Mouse (Mus musculus) liver, embryonic 16.5 days (tissue): ENCODE measurements around the gene Mical1. TPM values are rescaled to one million over a fixed set of nuclear protein-coding genes. Genes with fewer than 3 reads are reported as not detected.
A peak's percentile ranks its signal among the peaks of the same experiment; 100 is the strongest.
"Not testable (repeated sequence)": the region's sequence is repeated elsewhere in the genome, so short reads cannot be mapped to it uniquely, and the experiment has no call there.

Experiments
- ATAC-seq: fragments of 200-750 bp; cut with Nextera tagmentation; 2 replicates; pipeline ENCODE4 v1.8.0; 2017; ENCODE audit warnings: low read depth, mild to moderate bottlenecking, moderate number of reproducible peaks, moderate library complexity
- H3K27ac ChIP-seq: fragments of 300-500 bp; sonication (generic); 2 replicates; pipeline ENCODE4 v1.5.1; 2014; ENCODE audit warnings: mild to moderate bottlenecking, low read length
- H3K27me3 ChIP-seq: fragments of 300-500 bp; sonication (generic); 2 replicates; pipeline ENCODE4 v1.6.1; 2014; ENCODE audit warnings: low read depth, low read length, mixed read lengths; ENCODE audit not compliant: control insufficient read depth, insufficient read depth
- H3K36me3 ChIP-seq: fragments of 300-500 bp; sonication (generic); 2 replicates; pipeline ENCODE4 v1.6.1; 2014; ENCODE audit warnings: mild to moderate bottlenecking; ENCODE audit not compliant: control insufficient read depth, insufficient read depth
- H3K4me1 ChIP-seq: fragments of 300-500 bp; sonication (generic); 2 replicates; pipeline ENCODE4 v1.6.1; 2014; ENCODE audit warnings: low read depth, low read length, mixed read lengths; ENCODE audit not compliant: control insufficient read depth
- H3K4me2 ChIP-seq: fragments of 300-500 bp; sonication (generic); 2 replicates; pipeline ENCODE4 v1.6.1; 2014; ENCODE audit warnings: low read depth, low read length, mixed read lengths
- H3K4me3 ChIP-seq: fragments of 300-500 bp; sonication (generic); 2 replicates; pipeline ENCODE4 v1.5.1; 2014; ENCODE audit warnings: low read depth, mild to moderate bottlenecking, low read length
- H3K9ac ChIP-seq: fragments of 300-500 bp; sonication (generic); 2 replicates; pipeline ENCODE4 v1.6.1; 2014; ENCODE audit warnings: low read depth, low read length
- H3K9me3 ChIP-seq: fragments of 300-500 bp; sonication (generic); replicated peaks from 2 replicates; pipeline ENCODE4 v1.6.1; 2016; ENCODE audit warnings: low read length; ENCODE audit not compliant: control insufficient read depth
- WGBS: fragments of 180-500 bp; shearing (Covaris S2); extraction: QIAGEN DNeasy Blood & Tissue Kit; methylation state at CpG from one replicate; pipeline ENCODE4 v1.1.7; 2014; ENCODE audit not compliant: insufficient replicate concordance; 5-methylcytosine and 5-hydroxymethylcytosine counted together
- polyA plus RNA-seq: library from polyadenylated mRNA; unstranded; fragments of >200 nt; fragmentation: Nextera tagmentation; extraction: Ambion mirVana; gene quantifications from 2 replicates; pipeline ENCODE4 v1.2.1, GENCODE M21; 2015

Gene Mical1
- polyA plus RNA-seq, 1 experiment from 2014 or later: 5.3 TPM

GRCm38 (mm10) chr10:41505446-41505845 is 29.3 kb downstream of the Mical1 start:
- not testable (repeated sequence) for H3K9ac ChIP-seq, H3K9me3 ChIP-seq, H3K4me3 ChIP-seq, ATAC-seq, H3K27me3 ChIP-seq, H3K27ac ChIP-seq, H3K4me1 ChIP-seq, H3K4me2 ChIP-seq, H3K36me3 ChIP-seq
- 4% methylated on average over 3 of the region's 3 CpGs for WGBS

- Histone ChIP-seq H3K27me3 (no peaks in the 10 kb centered on the region), H3K4me1 (no peaks in the 10 kb centered on the region), H3K4me2 (no peak overlapping the region), H3K4me3 (no peak overlapping the region), H3K36me3 (no peaks in the 10 kb centered on the region), H3K27ac (no peak overlapping the region), H3K9me3 (no peaks in the 10 kb centered on the region), H3K9ac (no peak overlapping the region)
- no peak for ATAC-seq
- WGBS: 26% methylated on average over 2 of the region's 2 CpGs
These were observed 33.0 kb downstream of the Mical1 start for GRCm38 (mm10) chr10:41509160-41509559.

GRCm38 (mm10) chr10:41514301-41514700 is 38.2 kb downstream of the Mical1 start:
- Histone ChIP-seq H3K4me2 (no peak overlapping the region), H3K27ac (no peak overlapping the region), H3K9me3 (no peaks in the 10 kb centered on the region), H3K36me3 (no peaks in the 10 kb centered on the region), H3K9ac (no peak overlapping the region), H3K4me3 (no peak overlapping the region), H3K4me1 (peaks cover 4% of the 10 kb centered on the region), H3K27me3 (no peaks in the 10 kb centered on the region)
- ATAC-seq: no peak
- 58% methylated on average over 4 of the region's 4 CpGs for WGBS

- no peak for ATAC-seq
- Histone ChIP-seq H3K4me3 (no peak overlapping the region), H3K27ac (no peak overlapping the region), H3K27me3 (no peaks in the 10 kb centered on the region), H3K36me3 (no peaks in the 10 kb centered on the region), H3K9me3 (no peaks in the 10 kb centered on the region), H3K9ac (no peak overlapping the region), H3K4me1 (peaks cover 4% of the 10 kb centered on the region), H3K4me2 (no peak overlapping the region)
These were observed 38.8 kb downstream of the Mical1 start for GRCm38 (mm10) chr10:41514921-41515320.

GRCm38 (mm10) chr10:41518508-41518980 is 42.4 kb downstream of the Mical1 start:
- no peaks in the 10 kb centered on the region for H3K27me3 ChIP-seq
- WGBS: under 1% methylated on average over 23 of the region's 23 CpGs
- H3K4me1 ChIP-seq: peaks cover 17% of the 10 kb centered on the region
- H3K9ac ChIP-seq: peak overlapping the region; percentile 86
- peak overlapping the region; percentile 94 for H3K4me2 ChIP-seq
- H3K27ac ChIP-seq: peak overlapping the region; percentile 83
- peak; percentile 67 for ATAC-seq
- H3K36me3 ChIP-seq: no peaks in the 10 kb centered on the region; the same call in 1 of the 2 replicates
- H3K9me3 ChIP-seq: no peaks in the 10 kb centered on the region
- peak overlapping the region; percentile 83 for H3K4me3 ChIP-seq

GRCm38 (mm10) chr10:41518981-41519618 is 43.0 kb downstream of the Mical1 start, which contains the start of gene Cd164:
Gene Cd164 (plus strand): TSS chr10:41519414.
- no peaks in the 10 kb centered on the region for H3K27me3 ChIP-seq
- peak within 1 kb of the TSS; percentile 94 for H3K4me2 ChIP-seq
- peak within 1 kb of the TSS; percentile 86 for H3K9ac ChIP-seq
- peak; percentile 87 for ATAC-seq
- H3K9me3 ChIP-seq: no peaks in the 10 kb centered on the region
- H3K27ac ChIP-seq: peak within 1 kb of the TSS; percentile 83
- peak within 1 kb of the TSS; percentile 83 for H3K4me3 ChIP-seq
- H3K36me3 ChIP-seq: no peaks in the 10 kb centered on the region; the same call in 1 of the 2 replicates
- WGBS: under 1% methylated on average over 69 of the region's 69 CpGs
- H3K4me1 ChIP-seq: peaks cover 17% of the 10 kb centered on the region

- Histone ChIP-seq H3K4me2 (peak overlapping the region; percentile 94), H3K27ac (peak overlapping the region; percentile 83), H3K4me1 (peaks cover 20% of the 10 kb centered on the region), H3K27me3 (no peaks in the 10 kb centered on the region), H3K9ac (peak overlapping the region; percentile 86), H3K9me3 (no peaks in the 10 kb centered on the region), H3K36me3 (no peaks in the 10 kb centered on the region; the same call in 1 of the 2 replicates), H3K4me3 (peak overlapping the region; percentile 83)
- ATAC-seq: peak; percentile 23
- WGBS: under 1% methylated on average over 65 of the region's 65 CpGs
These were observed 43.7 kb downstream of the Mical1 start for GRCm38 (mm10) chr10:41519640-41520409.

GRCm38 (mm10) chr10:41520410-41520673 is 44.2 kb downstream of the Mical1 start:
- H3K9ac ChIP-seq: peak overlapping the region; percentile 86
- peak overlapping the region; percentile 83 for H3K4me3 ChIP-seq
- no peaks in the 10 kb centered on the region for H3K9me3 ChIP-seq
- WGBS: 3% methylated on average over 5 of the region's 5 CpGs
- H3K4me1 ChIP-seq: peaks cover 20% of the 10 kb centered on the region
- ATAC-seq: no peak
- H3K36me3 ChIP-seq: no peaks in the 10 kb centered on the region; the same call in 1 of the 2 replicates
- H3K27me3 ChIP-seq: no peaks in the 10 kb centered on the region
- peak overlapping the region; percentile 83; the same call in 1 of the 2 replicates for H3K27ac ChIP-seq
- H3K4me2 ChIP-seq: peak overlapping the region; percentile 94

GRCm38 (mm10) chr10:41523386-41523785 is 47.3 kb downstream of the Mical1 start:
- Histone ChIP-seq H3K27ac (peak overlapping the region; percentile 42; the same call in 1 of the 2 replicates), H3K9me3 (no peaks in the 10 kb centered on the region), H3K27me3 (no peaks in the 10 kb centered on the region), H3K9ac (no peak overlapping the region), H3K4me2 (no peak overlapping the region), H3K4me1 (peaks cover 16% of the 10 kb centered on the region), H3K36me3 (peaks cover 3% of the 10 kb centered on the region), H3K4me3 (no peak overlapping the region)
- 58% methylated on average over 3 of the region's 3 CpGs for WGBS
- ATAC-seq: no peak
